Mouse (Mus musculus) embryonic facial prominence, embryonic 15.5 days (tissue): ENCODE data around the gene Aspscr1. TPM values are rescaled to one million over a fixed set of nuclear protein-coding genes. Genes with fewer than 3 reads are reported as not detected.

ENCODE experiments used
- ATAC-seq: fragments of 200-750 bp; cut with Nextera tagmentation; 2 replicates; pipeline ENCODE4 v1.8.0; 2017; ENCODE audit warnings: low read depth, moderate TSS enrichment; ENCODE audit not compliant: insufficient number of reproducible peaks, low FRiP score, low TSS enrichment
- H3K27ac ChIP-seq: fragments of 300-500 bp; sonication (generic); replicated peaks from 2 replicates; pipeline ENCODE4 v1.5.1; 2015; ENCODE audit warnings: mild to moderate bottlenecking, inconsistent platforms
- H3K27me3 ChIP-seq: fragments of 300-500 bp; sonication (generic); 2 replicates; pipeline ENCODE4 v1.6.1; 2015; ENCODE audit warnings: inconsistent platforms
- H3K36me3 ChIP-seq: fragments of 300-500 bp; sonication (generic); 2 replicates; pipeline ENCODE4 v1.6.1; 2015; ENCODE audit warnings: mild to moderate bottlenecking, inconsistent platforms
- H3K4me1 ChIP-seq: fragments of 300-500 bp; sonication (generic); 2 replicates; pipeline ENCODE4 v1.6.1; 2015; ENCODE audit warnings: inconsistent platforms
- H3K4me2 ChIP-seq: fragments of 300-500 bp; sonication (generic); replicated peaks from 2 replicates; pipeline ENCODE4 v1.6.1; 2015; ENCODE audit warnings: mild to moderate bottlenecking, inconsistent platforms
- H3K4me3 ChIP-seq: fragments of 300-500 bp; sonication (generic); replicated peaks from 2 replicates; pipeline ENCODE4 v1.5.1; 2015; ENCODE audit warnings: mild to moderate bottlenecking, inconsistent platforms
- H3K9ac ChIP-seq: fragments of 300-500 bp; sonication (generic); 2 replicates; pipeline ENCODE4 v1.6.1; 2015; ENCODE audit warnings: inconsistent platforms
- H3K9me3 ChIP-seq: fragments of 300-500 bp; sonication (generic); replicated peaks from 2 replicates; pipeline ENCODE4 v1.6.1; 2016; ENCODE audit warnings: inconsistent platforms
- WGBS: fragments of 180-500 bp; shearing (Covaris S2); methylation state at CpG from one replicate; pipeline ENCODE4 v1.1.7; 2015; 5-methylcytosine and 5-hydroxymethylcytosine counted together
- polyA plus RNA-seq: library from polyadenylated mRNA; unstranded; fragments of >200 nt; fragmentation: Nextera tagmentation; extraction: Ambion mirVana; gene quantifications from 2 replicates; pipeline ENCODE4 v1.2.1, GENCODE M21; 2015

The Aspscr1 gene
- polyA plus RNA-seq, 1 experiment from 2014 or later, result 120 TPM

- ATAC-seq, result peak; percentile 99
- 0% methylated on average over 15 of the region's 15 CpGs for WGBS
- peaks cover 29% of the 10 kb centered on the region for H3K4me1 ChIP-seq
- no peaks in the 10 kb centered on the region for H3K36me3 ChIP-seq
- H3K9ac ChIP-seq, result peak within 1 kb of the TSS; percentile 63
- peak within 1 kb of the TSS; percentile 96 for H3K4me2 ChIP-seq
- H3K27ac ChIP-seq, result peak within 1 kb of the TSS; percentile 74
- peaks cover 11% of the 10 kb centered on the region for H3K27me3 ChIP-seq
- peak within 1 kb of the TSS; percentile 55 for H3K4me3 ChIP-seq
- no peaks in the 10 kb centered on the region for H3K9me3 ChIP-seq
Observed at GRCm38 (mm10) chr11:120643601-120643987, 29.2 kb upstream of the Aspscr1 start, which contains the start of gene Pycr1. Pycr1 (minus strand) TSS chr11:120643769.

GRCm38 (mm10) chr11:120647047-120647830 is 25.5 kb upstream of the Aspscr1 start:
- Histone ChIP-seq H3K4me2 (peak overlapping the region; percentile 8; the same call in 1 of the 2 replicates), H3K27me3 (peaks cover 11% of the 10 kb centered on the region), H3K9me3 (no peaks in the 10 kb centered on the region), H3K36me3 (no peaks in the 10 kb centered on the region), H3K9ac (no peak overlapping the region), H3K4me3 (no peak overlapping the region), H3K4me1 (peaks cover 20% of the 10 kb centered on the region), H3K27ac (no peak overlapping the region)
- no peak for ATAC-seq
- 75% methylated on average over 35 of the region's 35 CpGs for WGBS

- H3K27ac ChIP-seq, result no peak within 1 kb of the TSS
- no peaks in the 10 kb centered on the region for H3K9me3 ChIP-seq
- H3K4me2 ChIP-seq, result peak within 1 kb of the TSS; percentile 8
- 4% methylated on average over 13 of the region's 13 CpGs for WGBS
- no peak within 1 kb of the TSS for H3K9ac ChIP-seq
- no peak for ATAC-seq
- no peaks in the 10 kb centered on the region for H3K36me3 ChIP-seq
- H3K27me3 ChIP-seq, result peaks cover 11% of the 10 kb centered on the region
- peaks cover 12% of the 10 kb centered on the region for H3K4me1 ChIP-seq
- H3K4me3 ChIP-seq, result 0 out of 2 replicates have a peak within 1 kb of the TSS, but pooled peaks have one; percentile 0
Observed at GRCm38 (mm10) chr11:120648001-120648476, 24.7 kb upstream of the Aspscr1 start, which contains the start of gene Myadml2. Myadml2 (minus strand) TSS chr11:120648158.

GRCm38 (mm10) chr11:120651872-120652271 is 20.9 kb upstream of the Aspscr1 start:
- Histone ChIP-seq H3K27me3 (peaks cover 15% of the 10 kb centered on the region), H3K36me3 (no peaks in the 10 kb centered on the region), H3K9me3 (no peaks in the 10 kb centered on the region), H3K9ac (no peak overlapping the region), H3K27ac (no peak overlapping the region), H3K4me3 (no peak overlapping the region), H3K4me1 (peaks cover 9% of the 10 kb centered on the region), H3K4me2 (no peak overlapping the region)
- 73% methylated on average over 3 of the region's 3 CpGs for WGBS
- no peak for ATAC-seq

- Histone ChIP-seq H3K9ac (no peak overlapping the region), H3K4me2 (no peak overlapping the region), H3K27me3 (peaks cover 28% of the 10 kb centered on the region), H3K27ac (no peak overlapping the region), H3K4me3 (no peak overlapping the region), H3K9me3 (no peaks in the 10 kb centered on the region), H3K36me3 (no peaks in the 10 kb centered on the region), H3K4me1 (peaks cover 10% of the 10 kb centered on the region)
- no peak for ATAC-seq
- WGBS, result 43% methylated on average over 3 of the region's 3 CpGs
Observed at GRCm38 (mm10) chr11:120654741-120655140, 18.0 kb upstream of the Aspscr1 start.

GRCm38 (mm10) chr11:120657301-120657700 is 15.5 kb upstream of the Aspscr1 start:
- Histone ChIP-seq H3K9me3 (no peaks in the 10 kb centered on the region), H3K4me2 (no peak overlapping the region), H3K27me3 (peaks cover 54% of the 10 kb centered on the region), H3K4me1 (peaks cover 25% of the 10 kb centered on the region), H3K36me3 (no peaks in the 10 kb centered on the region), H3K27ac (no peak overlapping the region), H3K9ac (no peak overlapping the region), H3K4me3 (no peak overlapping the region)
- 79% methylated on average over 4 of the region's 4 CpGs for WGBS
- ATAC-seq, result no peak

- Histone ChIP-seq H3K36me3 (no peaks in the 10 kb centered on the region), H3K9ac (no peak overlapping the region), H3K9me3 (no peaks in the 10 kb centered on the region), H3K4me2 (peak overlapping the region; percentile 85; the same call in 1 of the 2 replicates), H3K4me3 (peak overlapping the region; percentile 50), H3K27ac (no peak overlapping the region), H3K4me1 (peaks cover 25% of the 10 kb centered on the region), H3K27me3 (peaks cover 70% of the 10 kb centered on the region)
- ATAC-seq, result no peak
- WGBS, result 2% methylated on average over 24 of the region's 24 CpGs
Observed at GRCm38 (mm10) chr11:120658876-120659410, 13.8 kb upstream of the Aspscr1 start.

- WGBS, result 1% methylated on average over 50 of the region's 50 CpGs
- Histone ChIP-seq H3K9ac (0 out of 2 replicates have a peak overlapping the region, but pooled peaks have one; percentile 21), H3K36me3 (no peaks in the 10 kb centered on the region), H3K4me1 (peaks cover 25% of the 10 kb centered on the region), H3K9me3 (no peaks in the 10 kb centered on the region), H3K27me3 (peaks cover 70% of the 10 kb centered on the region), H3K4me3 (peak overlapping the region; percentile 50), H3K27ac (no peak overlapping the region), H3K4me2 (peak overlapping the region; percentile 85)
- no peak for ATAC-seq
Observed at GRCm38 (mm10) chr11:120659509-120660300, 13.1 kb upstream of the Aspscr1 start.

- no peaks in the 10 kb centered on the region for H3K36me3 ChIP-seq
- peak; percentile 35 for ATAC-seq
- H3K27ac ChIP-seq, result no peak overlapping the region
- peak overlapping the region; percentile 21; the same call in 1 of the 2 replicates for H3K9ac ChIP-seq
- H3K27me3 ChIP-seq, result peaks cover 70% of the 10 kb centered on the region
- H3K4me1 ChIP-seq, result peaks cover 26% of the 10 kb centered on the region
- peak overlapping the region; percentile 85 for H3K4me2 ChIP-seq
- peak overlapping the region; percentile 50 for H3K4me3 ChIP-seq
- H3K9me3 ChIP-seq, result no peaks in the 10 kb centered on the region
- under 1% methylated on average over 90 of the region's 95 CpGs for WGBS
Observed at GRCm38 (mm10) chr11:120660301-120661075, 12.3 kb upstream of the Aspscr1 start.

- H3K27ac ChIP-seq, result no peak within 1 kb of the TSS
- peaks cover 70% of the 10 kb centered on the region for H3K27me3 ChIP-seq
- no peak for ATAC-seq
- peak within 1 kb of the TSS; percentile 50 for H3K4me3 ChIP-seq
- H3K9me3 ChIP-seq, result no peaks in the 10 kb centered on the region
- under 1% methylated on average over 35 of the region's 35 CpGs for WGBS
- no peaks in the 10 kb centered on the region for H3K36me3 ChIP-seq
- peak within 1 kb of the TSS; percentile 21; the same call in 1 of the 2 replicates for H3K9ac ChIP-seq
- H3K4me1 ChIP-seq, result peaks cover 30% of the 10 kb centered on the region
- peak within 1 kb of the TSS; percentile 85 for H3K4me2 ChIP-seq
Observed at GRCm38 (mm10) chr11:120661076-120661460, 11.7 kb upstream of the Aspscr1 start, which contains the start of gene Notum. Notum (minus strand) TSS chr11:120661175.
